Mouse (Mus musculus): ENCODE measurements around the gene Notch4.

Gene Notch4

GRCm38 (mm10) chr17:34593752-34594525 is 29.9 kb downstream of the Notch4 start:
- DNase-seq (ENCODE audit: low spot score in 2 of 2), result no peak

GRCm38 (mm10) chr17:34596098-34596497 is 32.0 kb downstream of the Notch4 start:
- DNase-seq (ENCODE audit: low spot score in 2 of 2), result no peak

DNA sequence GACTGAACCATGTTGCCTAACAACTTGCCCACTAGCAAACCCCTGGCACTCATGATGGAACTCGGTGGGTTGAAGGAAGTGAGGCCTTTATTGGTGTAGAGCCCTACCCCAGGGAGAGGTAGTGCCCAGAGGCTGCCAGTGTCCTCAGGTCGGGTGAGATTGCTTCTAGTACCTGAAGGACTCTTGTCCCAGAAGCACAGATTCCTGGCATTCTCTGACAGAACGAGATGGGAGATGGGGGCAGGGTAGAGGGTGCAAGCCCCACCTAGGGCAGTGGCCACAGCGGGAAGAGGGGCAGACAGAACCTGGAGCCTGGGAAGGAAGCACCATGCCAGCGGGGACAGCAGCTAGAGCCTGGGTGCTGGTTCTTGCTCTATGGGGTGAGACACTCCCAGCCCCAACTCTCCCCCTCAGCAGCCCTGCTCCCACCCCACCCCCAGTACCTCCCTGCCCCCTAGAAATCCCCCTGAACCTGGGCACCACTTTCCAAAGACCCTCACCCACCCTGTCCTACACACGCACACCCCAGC is 33.6 kb downstream of the Notch4 start, which contains the start of gene Ager:
TSS of gene Ager (plus strand) at position 297 of the 530 bp plus-strand sequence.
- DNase-seq (ENCODE audit: low spot score in 2 of 2), result no peak

DNA sequence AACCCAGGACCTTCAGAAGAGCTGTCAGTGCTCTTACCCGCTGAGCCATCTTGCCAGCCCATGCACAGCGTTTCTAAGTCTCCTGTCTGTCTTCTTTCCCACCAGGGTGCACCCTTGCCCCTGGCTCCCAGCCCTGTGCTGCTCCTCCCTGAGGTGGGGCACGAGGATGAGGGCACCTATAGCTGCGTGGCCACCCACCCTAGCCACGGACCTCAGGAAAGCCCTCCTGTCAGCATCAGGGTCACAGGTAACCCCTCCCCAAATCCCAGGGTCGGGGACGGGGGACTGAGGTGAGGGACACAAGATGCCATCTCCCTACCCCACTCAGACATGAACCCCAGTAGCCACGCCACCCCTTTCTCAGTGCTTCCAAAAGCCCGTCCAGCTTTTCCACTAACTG is 35.8 kb downstream of the Notch4 start:
- DNase-seq (ENCODE audit: low spot score in 2 of 2), result no peak

- DNase-seq (ENCODE audit: low spot score in 2 of 2), result no peak
These were observed 37.7 kb downstream of the Notch4 start for GRCm38 (mm10) chr17:34601796-34602195.

DNA sequence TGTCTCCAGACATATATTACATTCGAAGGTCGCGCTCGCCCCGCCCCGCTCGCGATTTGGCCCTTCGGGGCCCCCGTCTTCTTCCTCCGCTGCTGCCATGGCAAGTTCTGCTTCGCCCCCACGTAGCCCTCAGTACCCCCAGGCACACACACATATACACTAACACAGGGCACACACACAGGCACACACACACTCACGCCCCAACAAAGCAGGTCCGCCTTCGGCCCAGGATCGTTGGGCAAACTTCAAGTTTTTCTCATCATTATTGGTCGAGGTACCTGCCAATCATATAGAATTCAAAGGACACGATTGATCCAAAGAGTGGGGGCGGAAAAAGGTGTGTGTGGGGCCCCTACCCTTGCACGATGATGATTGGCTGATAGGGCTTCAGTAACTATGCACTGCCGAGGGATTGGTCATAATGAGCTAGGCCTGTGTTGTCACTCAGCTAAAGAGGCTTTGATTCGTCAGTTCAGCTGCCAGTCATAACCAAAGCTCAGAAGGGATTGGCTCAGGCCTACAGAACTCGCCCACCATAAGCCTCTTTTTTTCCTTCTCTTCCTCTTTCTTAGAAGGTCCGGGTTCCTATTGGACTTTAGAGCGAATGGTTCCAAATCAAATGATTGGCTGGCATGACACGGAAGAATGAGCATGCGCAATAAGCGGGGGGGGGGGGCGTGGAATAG is 39.5 kb downstream of the Notch4 start, which contains the start of gene Rnf5:
TSS of gene Rnf5 (minus strand) at position 316 of the 686 bp plus-strand sequence.
- peak; percentile 97 to 98 for DNase-seq (ENCODE audit: low spot score in 2 of 2)

- peak; percentile 92 to 97 for DNase-seq (ENCODE audit: low spot score in 2 of 2)
These were observed 40.0 kb downstream of the Notch4 start, which contains the start of gene Agpat1 for GRCm38 (mm10) chr17:34604061-34604508. Gene Agpat1 (plus strand): TSS chr17:34604262.

DNA sequence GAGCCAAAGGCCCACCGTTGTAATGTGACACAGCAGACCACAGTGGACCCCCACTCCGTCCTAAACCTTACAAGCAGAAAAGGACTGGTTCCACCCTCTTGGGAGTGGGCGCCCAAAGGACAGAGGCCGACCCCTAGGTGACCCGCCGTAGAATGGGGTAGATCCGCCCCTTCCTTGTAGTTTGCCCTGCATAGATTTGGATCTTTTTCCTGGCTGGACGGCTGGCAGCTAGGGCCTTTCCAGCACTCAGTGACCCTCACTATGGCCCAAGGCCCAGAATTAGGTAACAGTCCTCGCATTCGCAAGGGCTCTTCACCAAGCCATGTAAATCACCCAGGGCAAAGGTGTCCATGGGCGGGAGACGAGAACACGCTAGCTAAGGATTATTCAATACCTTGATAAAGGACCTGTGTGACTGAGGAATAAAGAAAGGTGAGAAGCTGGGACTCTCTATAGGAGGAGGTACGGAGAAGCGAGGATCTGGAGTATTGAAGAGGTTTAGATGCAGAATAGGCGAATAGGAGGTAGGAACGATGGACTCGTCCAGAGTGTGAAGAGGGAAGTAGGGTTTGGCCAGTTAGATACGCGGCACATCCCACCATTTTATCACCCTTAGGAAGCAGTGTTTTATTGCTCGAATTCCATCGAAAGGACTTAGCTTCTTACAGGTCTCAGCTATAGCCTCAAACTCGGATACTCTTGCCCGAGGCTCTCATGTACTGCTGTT is 40.6 kb downstream of the Notch4 start:
- DNase-seq (ENCODE audit: low spot score in 2 of 2), result no peak

- DNase-seq (ENCODE audit: low spot score in 2 of 2), result peak; percentile 89 to 94
These were observed 41.5 kb downstream of the Notch4 start for GRCm38 (mm10) chr17:34605609-34606008.

DNA sequence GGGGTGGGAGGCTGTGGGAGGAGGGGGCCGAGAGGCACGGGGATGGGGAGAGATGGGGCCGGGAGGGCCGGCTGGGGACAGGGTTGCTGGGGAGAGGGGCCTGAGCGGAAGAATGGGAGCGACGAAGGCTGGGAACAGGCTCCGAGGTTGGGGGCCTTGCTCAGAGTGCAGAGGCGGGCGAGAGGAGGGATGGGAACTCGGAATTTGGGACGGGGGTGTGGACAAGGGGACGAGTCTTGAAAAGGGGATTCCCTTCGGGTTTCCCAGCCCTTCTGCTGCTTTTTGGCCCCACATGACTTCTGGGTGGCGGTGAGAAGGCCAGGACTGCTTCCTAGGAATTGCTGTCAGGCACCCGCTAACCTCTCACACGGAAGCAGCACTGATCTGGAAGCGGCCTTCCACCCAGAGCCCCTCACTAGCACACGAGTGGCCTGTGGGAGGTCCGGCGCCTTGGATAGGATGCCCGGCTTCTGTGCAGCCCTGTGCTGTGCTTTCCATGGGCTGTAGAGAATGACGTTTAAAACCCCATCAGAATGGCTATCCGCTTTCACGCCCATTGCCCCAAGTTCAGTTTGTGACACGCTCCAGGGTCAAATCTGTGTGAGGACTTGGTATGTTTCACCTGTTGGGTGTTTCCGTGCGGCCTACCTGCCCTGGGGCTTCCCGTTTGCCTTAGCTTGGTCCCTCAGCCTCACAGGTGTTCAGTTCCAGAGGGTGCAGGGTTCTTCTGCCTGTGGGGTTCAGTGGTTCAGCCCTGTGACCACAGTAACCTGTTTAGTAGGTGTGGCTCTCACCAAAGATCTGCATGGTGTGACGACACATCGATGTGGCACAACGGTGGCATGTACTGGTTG is 42.3 kb downstream of the Notch4 start:
- DNase-seq (ENCODE audit: low spot score in 2 of 2), result peak in 1 of 2 experiments; percentile 51

- no peak for DNase-seq (ENCODE audit: low spot score in 2 of 2)
These were observed 43.9 kb downstream of the Notch4 start for GRCm38 (mm10) chr17:34607997-34608396.

GRCm38 (mm10) chr17:34611050-34611449 is 47.0 kb downstream of the Notch4 start:
- no peak for DNase-seq (ENCODE audit: low spot score in 2 of 2)

DNA sequence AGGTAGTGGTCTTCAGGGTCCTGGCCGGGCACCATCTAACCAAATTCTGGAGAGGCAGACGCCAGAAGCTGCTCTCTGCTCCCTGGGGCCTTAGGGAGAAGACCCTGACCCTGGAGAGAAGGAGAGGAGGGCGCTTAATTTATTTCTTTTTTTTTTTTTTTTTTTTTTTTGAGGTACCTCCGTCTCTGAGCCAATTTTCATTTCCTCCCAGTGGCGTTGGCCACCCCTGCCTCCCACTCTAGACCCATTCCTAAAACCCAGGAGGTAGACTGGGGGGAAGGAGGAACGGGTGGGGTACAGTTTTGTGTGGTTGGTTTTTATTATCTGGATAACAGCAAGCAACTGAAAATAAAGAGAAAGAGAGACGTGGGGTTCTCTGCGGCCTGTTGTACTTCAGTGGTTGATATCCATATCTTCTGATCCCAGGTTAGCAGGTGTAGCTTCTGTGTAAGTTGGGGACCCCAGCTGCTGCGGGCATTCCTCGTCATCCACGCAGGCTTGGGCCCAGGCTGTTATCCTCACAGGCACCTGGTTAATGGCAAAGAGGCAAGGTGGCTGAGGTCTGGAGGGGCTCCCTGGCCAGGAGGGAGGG is 49.1 kb downstream of the Notch4 start:
- DNase-seq (ENCODE audit: low spot score in 2 of 2), result no peak

GRCm38 (mm10) chr17:34613830-34614229 is 49.8 kb downstream of the Notch4 start:
- no peak for DNase-seq (ENCODE audit: low spot score in 2 of 2)

- no peak for DNase-seq (ENCODE audit: low spot score in 2 of 2)
These were observed 51.8 kb downstream of the Notch4 start, which contains the start of gene Egfl8 for GRCm38 (mm10) chr17:34615871-34616270. Gene Egfl8 (minus strand): TSS chr17:34615971.

- peak; percentile 75 to 87 for DNase-seq (ENCODE audit: low spot score in 2 of 2)
These were observed 54.9 kb downstream of the Notch4 start for GRCm38 (mm10) chr17:34618999-34619398.

- DNase-seq (ENCODE audit: low spot score in 2 of 2), result no peak
These were observed 56.9 kb downstream of the Notch4 start for GRCm38 (mm10) chr17:34621006-34621405.

GRCm38 (mm10) chr17:34623161-34623560 is 59.1 kb downstream of the Notch4 start:
- DNase-seq (ENCODE audit: low spot score in 2 of 2), result no peak

DNA sequence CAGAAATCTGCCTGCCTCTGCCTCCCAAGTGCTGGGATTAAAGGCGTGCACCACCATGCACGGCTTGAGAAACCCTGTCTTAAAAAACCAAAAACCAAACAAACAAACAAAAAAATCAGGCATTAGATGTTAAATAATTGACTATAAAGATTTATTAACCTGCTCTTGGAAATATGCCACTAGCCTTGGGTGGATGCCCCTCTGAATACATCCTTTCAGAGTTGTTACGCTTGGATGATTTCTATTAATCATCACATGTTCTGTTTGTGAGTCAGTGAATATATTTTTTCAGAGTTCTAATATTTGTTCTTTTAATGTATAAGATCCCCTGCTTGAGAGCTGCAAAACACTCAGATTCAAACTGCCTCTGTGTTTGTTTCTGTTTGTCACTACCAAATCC is 60.9 kb downstream of the Notch4 start:
- DNase-seq (ENCODE audit: low spot score in 2 of 2), result no peak

GRCm38 (mm10) chr17:34626062-34626772 is 62.1 kb downstream of the Notch4 start:
- no peak for DNase-seq (ENCODE audit: low spot score in 2 of 2)

Data from spleen, postnatal 10 days (tissue).